Mouse (Mus musculus): ENCODE measurements around the gene Ccdc153. TPM values are rescaled to one million over a fixed set of nuclear protein-coding genes. Genes with fewer than 3 reads are reported as not detected.

The Ccdc153 gene
- polyA plus RNA-seq (2014; fragmentation: Nextera tagmentation; extraction: Ambion mirVana) = not detected in 2 replicates

DNA sequence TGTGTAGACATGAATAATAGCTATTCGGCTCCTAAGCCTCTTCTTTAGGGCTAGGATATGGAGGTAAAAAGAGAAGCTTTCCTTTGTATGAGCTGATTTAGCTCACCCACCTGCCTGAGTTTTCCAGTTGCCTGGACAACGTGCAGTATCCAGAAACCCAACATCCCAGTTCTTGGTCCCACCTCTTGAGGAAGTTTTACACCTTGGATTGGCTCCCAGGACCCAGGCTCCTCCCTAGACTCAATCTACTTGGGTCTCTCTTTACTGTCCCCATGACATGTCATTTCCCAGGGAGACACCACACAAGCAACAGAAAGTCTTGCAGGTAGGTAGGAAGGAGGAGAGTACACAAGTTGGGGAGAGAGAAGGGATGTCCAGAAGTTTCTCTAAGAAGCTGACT, at the start of gene Ccdc153:
Ccdc153 (plus strand) TSS at position 278 of the 400 bp plus-strand sequence.
- 55% methylated on average over 2 of the region's 2 CpGs for WGBS
- ATAC-seq (ENCODE audit: low FRiP score) (no peak), DNase-seq (ENCODE audit: low spot score, missing footprints) (no peak)
- Histone ChIP-seq H3K27ac (ENCODE audit: low read depth, low read length) (no peak within 1 kb of the TSS), H3K4me2 (no peak within 1 kb of the TSS), H3K4me3 (ENCODE audit: low read depth, low read length) (no peak within 1 kb of the TSS), H3K4me1 (ENCODE audit: control insufficient read depth, insufficient read depth, low read length) (no peaks in the 10 kb centered on the region), H3K36me3 (ENCODE audit: control insufficient read depth, insufficient read depth, low read length) (no peaks in the 10 kb centered on the region), H3K9me3 (ENCODE audit: control insufficient read depth, low read length) (no peaks in the 10 kb centered on the region), H3K27me3 (ENCODE audit: control insufficient read depth, insufficient read depth, low read length) (no peaks in the 10 kb centered on the region), H3K9ac (ENCODE audit: low read length) (no peak within 1 kb of the TSS)

DNA sequence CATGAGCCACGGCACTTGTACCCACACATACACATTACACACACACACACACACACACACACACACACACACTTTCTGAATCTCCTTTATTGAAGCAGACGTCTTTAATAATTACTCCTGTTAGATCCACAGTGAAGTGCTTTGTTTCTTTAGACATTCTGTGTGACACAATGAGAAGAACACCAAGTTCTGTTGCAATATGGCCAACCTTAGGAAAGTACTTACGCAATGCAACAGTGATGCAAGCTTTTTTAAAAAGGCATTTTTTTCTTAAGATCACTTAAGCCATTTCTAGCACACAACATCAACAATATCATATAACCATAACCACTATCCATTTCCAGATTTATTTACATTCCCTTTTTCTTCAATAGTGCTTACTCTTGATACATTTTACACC, 49.3 kb upstream of the Ccdc153 start:
- Histone ChIP-seq H3K27me3 (ENCODE audit: control insufficient read depth, insufficient read depth, low read length) (no peaks in the 10 kb centered on the region), H3K9me3 (ENCODE audit: control insufficient read depth, low read length) (no peaks in the 10 kb centered on the region), H3K36me3 (ENCODE audit: control insufficient read depth, insufficient read depth, low read length) (0 out of 2 replicates have a peak, but pooled peaks cover 2% of the 10 kb centered on the region), H3K9ac (ENCODE audit: low read length) (no peak overlapping the region), H3K4me1 (ENCODE audit: control insufficient read depth, insufficient read depth, low read length) (no peaks in the 10 kb centered on the region), H3K27ac (ENCODE audit: low read depth, low read length) (no peak overlapping the region), H3K4me2 (no peak overlapping the region), H3K4me3 (ENCODE audit: low read depth, low read length) (no peak overlapping the region)
- DNase-seq (ENCODE audit: low spot score, missing footprints) (no peak), ATAC-seq (ENCODE audit: low FRiP score) (no peak)
- 93% methylated on average over 3 of the region's 3 CpGs for WGBS

DNA sequence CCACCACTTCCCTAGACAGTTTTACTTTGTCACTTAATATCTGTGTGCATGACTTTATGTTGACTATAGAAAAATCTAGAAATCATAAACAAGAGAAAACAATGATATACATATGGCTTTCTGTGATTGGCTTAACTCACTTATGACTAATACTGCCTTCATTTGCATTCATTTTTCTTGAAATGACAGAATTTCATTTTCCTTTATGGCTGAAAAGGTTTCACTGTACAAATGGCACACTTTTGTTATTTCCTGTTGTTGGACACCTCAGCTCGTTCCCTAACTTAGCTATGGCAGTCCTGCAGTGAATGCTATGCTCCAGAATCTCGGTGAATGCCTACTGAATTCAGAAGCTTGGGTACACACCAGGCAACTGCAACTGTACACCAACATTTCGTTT, 48.2 kb upstream of the Ccdc153 start:
- ATAC-seq (ENCODE audit: low FRiP score) = no peak

DNA sequence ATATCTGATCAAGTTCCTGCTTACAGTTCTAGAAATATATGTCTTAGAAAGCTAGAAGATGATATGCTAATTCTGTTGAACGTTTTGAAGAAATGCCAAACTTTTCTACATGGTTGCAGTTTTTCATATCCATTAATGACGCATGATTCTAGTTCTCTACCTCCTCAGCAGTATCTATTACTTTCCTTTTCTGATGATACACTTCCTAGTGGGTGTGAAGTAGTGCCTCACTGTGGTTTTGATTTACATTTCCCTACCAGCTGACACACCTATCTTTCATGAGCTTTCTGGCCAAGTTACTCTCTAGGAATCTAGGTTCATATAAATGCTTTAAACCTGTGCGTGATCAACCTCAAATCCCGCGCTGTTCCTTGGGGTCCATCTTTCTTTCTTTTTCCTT, 47.7 kb upstream of the Ccdc153 start:
- no peak for DNase-seq (ENCODE audit: low spot score, missing footprints)
- Histone ChIP-seq H3K27me3 (ENCODE audit: control insufficient read depth, insufficient read depth, low read length) (no peaks in the 10 kb centered on the region), H3K4me2 (no peak overlapping the region), H3K4me1 (ENCODE audit: control insufficient read depth, insufficient read depth, low read length) (no peaks in the 10 kb centered on the region), H3K27ac (ENCODE audit: low read depth, low read length) (no peak overlapping the region), H3K4me3 (ENCODE audit: low read depth, low read length) (no peak overlapping the region), H3K9ac (ENCODE audit: low read length) (no peak overlapping the region), H3K9me3 (ENCODE audit: control insufficient read depth, low read length) (no peaks in the 10 kb centered on the region), H3K36me3 (ENCODE audit: control insufficient read depth, insufficient read depth, low read length) (0 out of 2 replicates have a peak, but pooled peaks cover 2% of the 10 kb centered on the region)
- no peak for ATAC-seq (ENCODE audit: low FRiP score)
- 94% methylated on average over 5 of the region's 5 CpGs for WGBS

More for the DNA sequence above, 48.2 kb upstream of the Ccdc153 start:
- WGBS = 95% methylated on average over 3 of the region's 3 CpGs
- Histone ChIP-seq H3K27ac (ENCODE audit: low read depth, low read length) (no peak overlapping the region), H3K4me2 (no peak overlapping the region), H3K36me3 (ENCODE audit: control insufficient read depth, insufficient read depth, low read length) (0 out of 2 replicates have a peak, but pooled peaks cover 2% of the 10 kb centered on the region), H3K4me3 (ENCODE audit: low read depth, low read length) (no peak overlapping the region), H3K4me1 (ENCODE audit: control insufficient read depth, insufficient read depth, low read length) (no peaks in the 10 kb centered on the region), H3K27me3 (ENCODE audit: control insufficient read depth, insufficient read depth, low read length) (no peaks in the 10 kb centered on the region), H3K9me3 (ENCODE audit: control insufficient read depth, low read length) (no peaks in the 10 kb centered on the region), H3K9ac (ENCODE audit: low read length) (no peak overlapping the region)
- no peak for DNase-seq (ENCODE audit: low spot score, missing footprints)

DNA sequence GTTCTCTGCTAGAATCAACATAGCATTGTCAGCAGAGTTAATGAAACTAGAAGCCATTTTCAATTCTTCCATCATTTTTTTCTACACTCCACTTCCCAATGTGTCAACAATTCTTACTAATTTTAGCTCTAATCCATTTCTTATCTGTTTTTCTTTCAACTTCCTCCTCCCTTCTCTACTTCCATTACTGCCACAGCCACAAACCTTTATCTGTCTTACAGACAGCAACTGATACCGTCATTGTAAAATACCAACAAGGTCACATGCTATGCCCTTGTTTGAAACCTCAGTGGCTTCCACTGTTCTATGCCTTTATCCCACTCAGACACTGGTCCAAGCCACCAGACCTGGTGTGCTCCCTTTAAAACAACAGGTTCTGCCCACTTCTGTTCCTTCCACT, 46.5 kb upstream of the Ccdc153 start:
- ATAC-seq (ENCODE audit: low FRiP score) (no peak), DNase-seq (ENCODE audit: low spot score, missing footprints) (no peak)
- 0 out of 2 replicates have a peak, but pooled peaks cover 4% of the 10 kb centered on the region for H3K36me3 ChIP-seq (ENCODE audit: control insufficient read depth, insufficient read depth, low read length)
- H3K4me3 ChIP-seq (ENCODE audit: low read depth, low read length) = no peak overlapping the region
- no peaks in the 10 kb centered on the region for H3K27me3 ChIP-seq (ENCODE audit: control insufficient read depth, insufficient read depth, low read length)
- H3K9ac ChIP-seq (ENCODE audit: low read length) = no peak overlapping the region
- H3K27ac ChIP-seq (ENCODE audit: low read depth, low read length) = no peak overlapping the region
- 88% methylated on average over 1 of the region's 1 CpGs for WGBS
- H3K4me1 ChIP-seq (ENCODE audit: control insufficient read depth, insufficient read depth, low read length) = no peaks in the 10 kb centered on the region
- no peaks in the 10 kb centered on the region for H3K9me3 ChIP-seq (ENCODE audit: control insufficient read depth, low read length)
- no peak overlapping the region for H3K4me2 ChIP-seq

DNA sequence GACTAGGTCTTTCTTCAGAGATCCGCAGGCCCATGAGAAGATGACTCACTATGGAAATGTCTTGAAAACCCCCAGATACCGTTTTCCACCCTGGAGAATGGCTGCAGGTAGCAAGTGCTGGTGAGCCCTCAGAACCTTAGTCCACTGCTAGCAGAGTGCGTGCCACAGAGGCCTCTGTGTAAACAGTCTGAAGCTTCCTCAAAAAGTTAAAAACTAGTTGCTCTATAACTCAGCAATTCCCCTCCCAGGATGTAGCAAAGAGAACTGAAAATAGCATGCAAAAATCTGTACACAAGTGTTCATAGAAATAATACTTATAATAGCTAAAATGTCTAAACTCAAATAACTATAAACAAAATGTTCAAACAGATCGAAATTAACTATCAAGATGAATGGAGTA, 44.1 kb upstream of the Ccdc153 start:
- Histone ChIP-seq H3K9me3 (ENCODE audit: control insufficient read depth, low read length) (no peaks in the 10 kb centered on the region), H3K27me3 (ENCODE audit: control insufficient read depth, insufficient read depth, low read length) (no peaks in the 10 kb centered on the region), H3K9ac (ENCODE audit: low read length) (no peak overlapping the region), H3K4me2 (no peak overlapping the region), H3K27ac (ENCODE audit: low read depth, low read length) (no peak overlapping the region), H3K4me1 (ENCODE audit: control insufficient read depth, insufficient read depth, low read length) (no peaks in the 10 kb centered on the region), H3K36me3 (ENCODE audit: control insufficient read depth, insufficient read depth, low read length) (0 out of 2 replicates have a peak, but pooled peaks cover 4% of the 10 kb centered on the region), H3K4me3 (ENCODE audit: low read depth, low read length) (no peak overlapping the region)
- ATAC-seq (ENCODE audit: low FRiP score) (no peak), DNase-seq (ENCODE audit: low spot score, missing footprints) (no peak)
- WGBS = 92% methylated on average over 4 of the region's 4 CpGs

GRCm38 (mm10) chr9:44199166-44199565, 41.3 kb upstream of the Ccdc153 start:
- WGBS = 97% methylated on average over 3 of the region's 3 CpGs
- no peaks in the 10 kb centered on the region for H3K4me1 ChIP-seq (ENCODE audit: control insufficient read depth, insufficient read depth, low read length)
- no peaks in the 10 kb centered on the region for H3K27me3 ChIP-seq (ENCODE audit: control insufficient read depth, insufficient read depth, low read length)
- no peak overlapping the region for H3K4me2 ChIP-seq
- DNase-seq (ENCODE audit: low spot score, missing footprints) (no peak), ATAC-seq (ENCODE audit: low FRiP score) (no peak)
- 0 out of 2 replicates have a peak, but pooled peaks cover 2% of the 10 kb centered on the region for H3K36me3 ChIP-seq (ENCODE audit: control insufficient read depth, insufficient read depth, low read length)
- H3K9ac ChIP-seq (ENCODE audit: low read length) = no peak overlapping the region
- H3K27ac ChIP-seq (ENCODE audit: low read depth, low read length) = no peak overlapping the region
- no peak overlapping the region for H3K4me3 ChIP-seq (ENCODE audit: low read depth, low read length)
- H3K9me3 ChIP-seq (ENCODE audit: control insufficient read depth, low read length) = no peaks in the 10 kb centered on the region

GRCm38 (mm10) chr9:44199580-44199979, 40.9 kb upstream of the Ccdc153 start:
- Histone ChIP-seq H3K27me3 (ENCODE audit: control insufficient read depth, insufficient read depth, low read length) (no peaks in the 10 kb centered on the region), H3K27ac (ENCODE audit: low read depth, low read length) (no peak overlapping the region), H3K9me3 (ENCODE audit: control insufficient read depth, low read length) (no peaks in the 10 kb centered on the region), H3K4me3 (ENCODE audit: low read depth, low read length) (no peak overlapping the region), H3K4me1 (ENCODE audit: control insufficient read depth, insufficient read depth, low read length) (no peaks in the 10 kb centered on the region), H3K4me2 (no peak overlapping the region), H3K9ac (ENCODE audit: low read length) (no peak overlapping the region), H3K36me3 (ENCODE audit: control insufficient read depth, insufficient read depth, low read length) (0 out of 2 replicates have a peak, but pooled peaks cover 2% of the 10 kb centered on the region)
- DNase-seq (ENCODE audit: low spot score, missing footprints) (no peak), ATAC-seq (ENCODE audit: low FRiP score) (no peak)

DNA sequence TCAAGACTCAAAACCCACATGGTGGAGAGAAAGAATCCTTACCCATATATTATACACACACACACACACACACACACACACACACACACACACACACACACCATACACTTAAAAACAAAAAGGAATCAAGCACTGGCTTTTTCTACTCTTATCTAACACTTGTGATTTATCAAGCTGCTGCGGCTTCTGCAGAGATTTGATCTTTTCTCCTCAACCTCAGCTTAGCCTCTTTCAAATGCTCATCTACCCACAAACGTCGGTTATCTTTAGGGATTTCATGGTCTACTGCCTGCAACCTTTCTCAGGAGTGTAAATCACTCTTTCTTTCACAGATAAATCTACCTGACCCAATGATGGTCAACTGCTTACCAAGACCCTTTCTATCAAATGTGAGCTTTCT, 40.0 kb upstream of the Ccdc153 start:
- Histone ChIP-seq H3K27ac (ENCODE audit: low read depth, low read length) (no peak overlapping the region), H3K9me3 (ENCODE audit: control insufficient read depth, low read length) (no peaks in the 10 kb centered on the region), H3K27me3 (ENCODE audit: control insufficient read depth, insufficient read depth, low read length) (no peaks in the 10 kb centered on the region), H3K4me2 (no peak overlapping the region), H3K36me3 (ENCODE audit: control insufficient read depth, insufficient read depth, low read length) (0 out of 2 replicates have a peak, but pooled peaks cover 2% of the 10 kb centered on the region), H3K4me3 (ENCODE audit: low read depth, low read length) (no peak overlapping the region), H3K4me1 (ENCODE audit: control insufficient read depth, insufficient read depth, low read length) (no peaks in the 10 kb centered on the region), H3K9ac (ENCODE audit: low read length) (no peak overlapping the region)
- ATAC-seq (ENCODE audit: low FRiP score) (no peak), DNase-seq (ENCODE audit: low spot score, missing footprints) (no peak)
- 71% methylated on average over 3 of the region's 3 CpGs for WGBS
